Mouse (Mus musculus) liver, adult 2 months (tissue): ENCODE results near the gene Sel1l3. TPM values are rescaled to one million over a fixed set of nuclear protein-coding genes. Genes with fewer than 3 reads are reported as not detected.

Source experiments
- DNase-seq: peaks from one replicate; pipeline ENCODE4 v3.0.0-alpha.2; 2011; ENCODE audit warnings: low read depth, low spot score; ENCODE audit errors: extremely low read depth
- H3K27ac ChIP-seq: fragments of 200-500 bp; replicated peaks from 2 replicates; pipeline ENCODE4 v1.5.1; 2012; ENCODE audit warnings: low read depth, mild to moderate bottlenecking, control low read depth, inconsistent platforms, low read length; ENCODE audit not compliant: insufficient read depth
- H3K27me3 ChIP-seq: fragments of 200-500 bp; 2 replicates; pipeline ENCODE4 v1.6.1; 2012; ENCODE audit warnings: mild to moderate bottlenecking, moderate library complexity, low read length, inconsistent platforms; ENCODE audit not compliant: control insufficient read depth, insufficient read depth
- H3K36me3 ChIP-seq: fragments of 200-500 bp; 2 replicates; pipeline ENCODE4 v1.6.1; 2012; ENCODE audit warnings: low read length, inconsistent platforms; ENCODE audit not compliant: control insufficient read depth, insufficient read depth
- H3K4me1 ChIP-seq: fragments of 200-500 bp; 2 replicates; pipeline ENCODE4 v1.6.1; 2011; ENCODE audit warnings: low read length; ENCODE audit not compliant: control insufficient read depth, insufficient read depth
- H3K4me3 ChIP-seq: fragments of 200-500 bp; 2 replicates; pipeline ENCODE4 v1.5.1; 2011; ENCODE audit warnings: low read depth, mild to moderate bottlenecking, control low read depth, low read length, moderate library complexity; ENCODE audit not compliant: insufficient read depth
- H3K79me2 ChIP-seq: fragments of 200-500 bp; 2 replicates; pipeline ENCODE4 v1.6.1; 2012; ENCODE audit warnings: inconsistent platforms, mild to moderate bottlenecking, low read length, moderate library complexity; ENCODE audit not compliant: control insufficient read depth, insufficient read depth
- H3K9ac ChIP-seq: fragments of 200-500 bp; 2 replicates; pipeline ENCODE4 v1.6.1; 2012; ENCODE audit warnings: low read depth, mild to moderate bottlenecking, control low read depth, inconsistent platforms, low read length
- CTCF ChIP-seq: fragments of 200-500 bp; IDR thresholded peaks from 2 replicates; pipeline ENCODE4 v1.5.1; 2011; ENCODE audit warnings: low read depth, low read length, control low read depth
- POLR2A ChIP-seq: fragments of 200-500 bp; IDR thresholded peaks from 2 replicates; pipeline ENCODE4 v1.6.1; 2011; ENCODE audit warnings: low read length, control low read depth; ENCODE audit not compliant: insufficient read depth; ENCODE audit errors: extremely low read depth
- WGBS: fragments of 180-500 bp; shearing (Covaris S2); methylation state at CpG from one replicate; pipeline ENCODE4 v1.1.7; 2018; 5-methylcytosine and 5-hydroxymethylcytosine counted together
- polyA plus RNA-seq: library from polyadenylated mRNA; depleted of rRNA; stranded (reverse); fragments of >200 nt; gene quantifications from 2 replicates; pipeline ENCODE4 v1.2.3, GENCODE M21; 2012
- total RNA-seq: library from RNA; depleted of rRNA; stranded (reverse); fragments of >200 nt; gene quantifications from 2 replicates; pipeline ENCODE4 v1.2.3, GENCODE M21; 2014

Sel1l3 gene
- total and polyA plus RNA-seq, 2 experiments, result 4.9 to 8.2 TPM

DNA sequence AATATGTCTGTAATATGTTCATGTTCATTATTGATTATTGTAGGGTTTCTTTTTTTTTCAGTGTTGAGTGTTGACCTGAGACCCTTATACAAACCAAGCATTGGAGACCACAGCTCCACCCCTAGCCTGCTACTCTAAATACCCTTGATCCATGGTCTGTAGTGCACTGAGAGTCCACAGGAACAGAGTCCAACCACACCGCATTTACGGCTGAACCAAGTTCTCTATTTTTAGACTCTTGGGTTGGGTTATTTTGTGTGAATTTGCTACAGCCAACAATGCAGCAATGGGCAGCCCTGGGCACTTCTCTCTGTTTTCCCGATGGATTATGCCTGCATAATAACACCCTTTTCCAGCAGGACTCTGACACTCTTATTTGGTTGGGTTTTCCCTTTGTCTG, 54.6 kb downstream of the Sel1l3 start:
- H3K79me2 ChIP-seq, result no peaks in the 10 kb centered on the region
- TF ChIP-seq CTCF (no peak), POLR2A (no peak)
- H3K27ac ChIP-seq, result no peak overlapping the region
- H3K27me3 ChIP-seq, result no peaks in the 10 kb centered on the region
- H3K4me3 ChIP-seq, result no peak overlapping the region
- no peak for DNase-seq
- H3K4me1 ChIP-seq, result no peaks in the 10 kb centered on the region
- WGBS, result 79% methylated on average over 3 of the region's 3 CpGs
- H3K36me3 ChIP-seq, result peaks cover 24% of the 10 kb centered on the region
- H3K9ac ChIP-seq, result no peak overlapping the region

DNA sequence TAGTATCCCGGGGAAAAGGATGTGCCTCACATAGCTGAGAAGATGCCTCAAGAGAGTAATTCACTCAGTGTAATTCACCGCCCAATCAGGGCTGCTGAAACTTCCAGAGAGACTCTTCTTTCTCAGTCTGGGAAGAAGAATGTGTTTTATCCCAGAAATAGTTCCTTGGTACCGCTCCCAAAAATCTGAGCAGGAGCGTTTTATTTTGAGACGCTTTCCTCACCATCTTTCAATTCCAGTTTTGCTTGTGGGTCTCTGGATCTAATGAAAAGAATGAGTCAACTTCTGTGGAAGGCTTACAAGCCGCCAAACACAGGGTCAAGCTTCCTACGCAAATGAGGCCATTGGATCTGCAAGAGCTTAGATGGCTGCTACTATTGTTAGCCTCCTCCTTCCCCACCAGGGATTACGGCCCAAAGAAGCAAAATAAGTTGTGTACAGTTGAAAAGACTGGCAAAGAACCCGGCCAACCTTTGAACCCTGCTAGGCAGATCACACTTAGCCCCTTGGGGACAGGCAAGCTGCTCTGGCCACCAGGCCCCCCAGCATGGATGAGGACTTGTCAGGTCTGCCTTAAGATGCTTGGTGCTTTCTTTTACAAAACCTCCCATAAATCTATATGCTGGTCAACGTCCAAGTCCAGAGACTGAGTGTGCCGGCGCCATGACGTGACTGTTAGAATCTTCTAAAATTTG, 57.6 kb downstream of the Sel1l3 start:
- 87% methylated on average over 13 of the region's 13 CpGs for WGBS
- Histone ChIP-seq H3K27me3 (no peaks in the 10 kb centered on the region), H3K4me1 (no peaks in the 10 kb centered on the region), H3K9ac (no peak overlapping the region), H3K27ac (no peak overlapping the region), H3K36me3 (peaks cover 34% of the 10 kb centered on the region), H3K79me2 (no peaks in the 10 kb centered on the region), H3K4me3 (no peak overlapping the region)
- DNase-seq, result no peak
- TF ChIP-seq CTCF, result no peak
- no peak for TF ChIP-seq POLR2A

DNA sequence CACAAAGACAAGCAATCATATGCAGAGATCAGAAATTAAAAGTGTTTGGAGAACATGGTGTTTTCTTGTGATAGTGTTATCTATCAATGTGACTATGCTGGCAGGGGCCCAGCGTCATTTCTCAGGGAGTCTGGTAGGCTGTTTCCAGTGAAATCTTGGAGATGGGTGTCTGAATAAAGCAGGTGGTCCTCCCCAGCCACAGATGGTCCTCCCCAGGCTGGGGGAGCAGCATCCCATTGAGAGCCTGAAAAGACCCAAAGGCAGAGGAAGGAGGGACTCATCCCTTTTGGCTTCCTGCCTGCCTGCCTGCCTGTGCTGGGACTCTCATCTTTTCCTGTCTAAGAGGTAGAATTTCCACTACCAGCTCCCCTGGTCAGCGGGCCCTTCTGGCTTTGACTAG, 59.2 kb downstream of the Sel1l3 start:
- WGBS, result 82% methylated on average over 2 of the region's 2 CpGs
- peaks cover 33% of the 10 kb centered on the region for H3K36me3 ChIP-seq
- H3K4me3 ChIP-seq, result no peak overlapping the region
- TF ChIP-seq CTCF (no peak), POLR2A (no peak)
- no peaks in the 10 kb centered on the region for H3K79me2 ChIP-seq
- no peaks in the 10 kb centered on the region for H3K4me1 ChIP-seq
- DNase-seq, result no peak
- H3K27me3 ChIP-seq, result no peaks in the 10 kb centered on the region
- no peak overlapping the region for H3K9ac ChIP-seq
- no peak overlapping the region for H3K27ac ChIP-seq

DNA sequence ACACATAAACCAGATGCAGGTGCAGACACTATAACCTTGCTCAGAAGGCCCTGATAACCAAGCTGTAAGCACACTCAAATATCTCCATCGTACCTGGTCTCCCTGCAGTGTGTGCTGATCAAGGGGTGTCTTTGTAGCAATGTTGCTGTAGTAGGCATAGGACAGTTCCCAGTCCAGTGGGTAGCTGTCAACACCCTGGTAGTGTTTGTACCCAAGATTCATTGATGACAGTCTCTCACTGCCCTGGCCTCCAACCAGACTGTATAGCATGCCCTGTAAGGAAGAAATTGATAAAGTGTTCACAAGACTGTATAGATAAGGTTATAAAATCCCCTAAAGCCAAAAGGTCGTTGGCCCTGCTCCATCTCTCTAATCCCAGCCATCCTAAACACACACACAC, 59.6 kb downstream of the Sel1l3 start:
- no peak for DNase-seq
- Histone ChIP-seq H3K27ac (no peak overlapping the region), H3K79me2 (no peaks in the 10 kb centered on the region), H3K36me3 (peaks cover 33% of the 10 kb centered on the region), H3K27me3 (no peaks in the 10 kb centered on the region), H3K4me3 (no peak overlapping the region), H3K9ac (no peak overlapping the region), H3K4me1 (no peaks in the 10 kb centered on the region)
- 83% methylated on average over 2 of the region's 2 CpGs for WGBS
- TF ChIP-seq POLR2A, result no peak

DNA sequence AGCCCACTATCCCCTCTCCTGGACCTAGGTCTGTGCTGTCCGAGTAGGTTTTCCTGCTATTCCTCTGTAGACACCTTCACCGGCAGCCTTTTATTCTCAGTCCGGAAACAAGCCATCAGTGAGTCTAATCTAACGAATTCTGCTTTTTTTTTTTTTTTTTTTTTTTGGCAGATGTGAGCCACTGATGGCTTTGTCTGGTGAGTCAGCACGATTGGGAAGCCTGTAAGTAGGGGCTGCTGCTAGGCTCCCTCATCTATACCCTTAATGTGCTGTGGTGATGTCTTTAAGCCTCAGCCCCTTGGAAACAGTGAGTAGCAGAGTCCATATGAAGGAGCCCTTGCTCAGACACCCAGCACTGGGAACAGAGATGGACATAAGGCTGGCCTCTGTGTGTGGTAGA, 60.6 kb downstream of the Sel1l3 start:
- H3K36me3 ChIP-seq, result peaks cover 33% of the 10 kb centered on the region
- no peak overlapping the region for H3K9ac ChIP-seq
- no peak for DNase-seq
- H3K27me3 ChIP-seq, result no peaks in the 10 kb centered on the region
- no peaks in the 10 kb centered on the region for H3K79me2 ChIP-seq
- no peak overlapping the region for H3K4me3 ChIP-seq
- no peak for TF ChIP-seq CTCF
- TF ChIP-seq POLR2A, result no peak
- no peak overlapping the region for H3K27ac ChIP-seq
- WGBS, result 85% methylated on average over 5 of the region's 5 CpGs
- no peaks in the 10 kb centered on the region for H3K4me1 ChIP-seq

DNA sequence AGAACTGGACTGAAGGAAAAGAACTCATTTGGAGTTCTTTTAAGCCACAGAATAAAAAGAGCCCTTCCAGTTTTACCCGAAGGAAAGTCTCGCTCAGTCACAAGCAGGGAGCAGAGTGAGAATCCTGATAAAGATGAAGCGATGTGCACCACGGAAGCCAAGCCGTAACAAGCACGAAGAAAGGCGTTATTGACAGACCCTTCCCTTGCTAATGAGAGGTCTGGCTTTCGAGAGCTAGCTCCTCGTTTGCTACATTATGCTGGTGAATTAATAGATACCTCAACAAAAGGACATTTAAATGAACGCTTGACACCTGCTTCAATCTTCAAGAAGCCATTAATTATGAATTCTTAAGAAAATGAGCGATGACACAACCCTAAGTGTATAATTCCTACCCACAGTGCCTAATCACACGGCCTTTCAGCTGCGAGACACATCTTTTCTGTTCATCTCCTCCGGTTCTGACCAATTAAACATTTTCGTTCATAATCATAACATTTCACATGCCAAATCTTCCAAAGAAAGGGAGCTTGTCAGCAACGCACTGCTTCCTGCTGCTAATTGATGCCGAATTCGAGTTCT, 62.3 kb downstream of the Sel1l3 start:
- H3K79me2 ChIP-seq, result no peaks in the 10 kb centered on the region

More for the DNA sequence above, 62.3 kb downstream of the Sel1l3 start:
- no peaks in the 10 kb centered on the region for H3K27me3 ChIP-seq
- no peak overlapping the region for H3K9ac ChIP-seq
- no peak for DNase-seq
- no peak overlapping the region for H3K27ac ChIP-seq
- TF ChIP-seq CTCF (no peak), POLR2A (no peak)
- H3K36me3 ChIP-seq, result peaks cover 34% of the 10 kb centered on the region
- H3K4me1 ChIP-seq, result no peaks in the 10 kb centered on the region
- no peak overlapping the region for H3K4me3 ChIP-seq
- 82% methylated on average over 18 of the region's 18 CpGs for WGBS
